Mouse (Mus musculus) hematopoietic multipotent progenitor cell, adult 10-12 weeks (in vitro differentiated cells): ENCODE data around the gene Degs2. TPM values are rescaled to one million over a fixed set of nuclear protein-coding genes. Genes with fewer than 3 reads are reported as not detected.

Experiments
- polyA plus RNA-seq: library from polyadenylated mRNA; stranded (reverse); fragments of >175 nt; gene quantifications from 2 replicates; pipeline ENCODE4 v1.2.3, GENCODE M21; 2012; ENCODE audit warnings: low replicate concordance

Degs2 gene
- polyA plus RNA-seq, result 0.14 TPM in 1 of 2 replicates, not detected in the other

DNA sequence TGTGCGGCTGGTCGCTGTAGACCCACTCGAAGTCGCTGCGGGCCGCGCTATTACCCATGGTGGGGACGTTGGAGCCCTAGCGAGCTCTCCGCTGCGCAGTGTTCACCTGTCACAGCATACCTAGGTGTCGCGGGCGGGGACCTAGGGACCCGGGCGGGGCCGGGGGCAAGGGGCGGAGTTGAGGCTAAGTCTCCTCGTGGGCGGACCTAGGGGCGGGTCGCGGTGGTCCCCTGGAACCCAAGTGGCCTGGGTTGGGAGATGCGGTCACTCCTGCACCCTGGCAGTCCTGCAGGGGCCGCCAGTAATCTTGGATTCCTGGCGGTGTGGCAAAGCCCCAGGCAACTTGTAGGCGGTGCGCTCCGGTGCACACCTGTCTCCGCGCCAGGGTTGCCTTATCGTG, at the start of gene Degs2:
Gene Degs2 (minus strand): TSS at position 131 of the 400 bp plus-strand sequence.

Other genes with a start within 250 kb of the Degs2 start
- 421 and 611 TPM in 2 replicates for gene Evl, start 147.6 kb downstream of the Degs2 start, polyA plus RNA-seq
- gene Yy1, start 90.7 kb upstream of the Degs2 start, polyA plus RNA-seq, result 28.8 and 46.4 TPM in 2 replicates
- gene Slc25a29, start 133.6 kb upstream of the Degs2 start, polyA plus RNA-seq, result 3.4 and 5.8 TPM in 2 replicates
- 0.91 and 1.4 TPM in 2 replicates for gene Slc25a47, start 133.7 kb upstream of the Degs2 start, polyA plus RNA-seq
- 2.8 and 6.8 TPM in 2 replicates for gene Wdr25, start 191.3 kb upstream of the Degs2 start, polyA plus RNA-seq
- 9.3 and 42.9 TPM in 2 replicates for gene Wars, start 191.9 kb upstream of the Degs2 start, polyA plus RNA-seq